Mouse (Mus musculus) CH12.LX (cell line): ENCODE measurements around the gene Rptn. TPM values are rescaled to one million over a fixed set of nuclear protein-coding genes. Genes with fewer than 3 reads are reported as not detected.

Source experiments
- DNase-seq: peaks from one replicate; pipeline ENCODE4 v3.0.0-alpha.2; 2013; ENCODE audit errors: extremely low read depth
- H3K27ac ChIP-seq: 2 replicates; pipeline ENCODE4 v1.5.1; 2012; ENCODE audit warnings: low read depth, mild to moderate bottlenecking, control low read depth, moderate library complexity; ENCODE audit not compliant: insufficient read depth
- H3K27me3 ChIP-seq: replicated peaks from 2 replicates; pipeline ENCODE3; 2012; ENCODE audit warnings: inconsistent platforms
- H3K36me3 ChIP-seq, 2 experiments: replicated peaks in 1 of 2; 2 replicates each; pipeline versions ENCODE3 to v1.6.1; 2012; ENCODE audit warnings: inconsistent platforms in 1 of 2, low read length in 1 of 2, mild to moderate bottlenecking in 1 of 2, mixed read lengths in 1 of 2, moderate library complexity in 1 of 2; ENCODE audit not compliant: control insufficient read depth in 1 of 2, insufficient read depth in 1 of 2
- H3K4me1 ChIP-seq, 2 experiments: 2 replicates each; pipeline ENCODE4 v1.6.1; 2012; ENCODE audit warnings: inconsistent platforms in 1 of 2, moderate library complexity in 1 of 2; ENCODE audit not compliant: insufficient read depth in 2 of 2, control insufficient read depth in 1 of 2
- H3K4me2 ChIP-seq: 2 replicates; pipeline ENCODE4 v1.6.1; 2012; ENCODE audit warnings: low read depth, mild to moderate bottlenecking, control low read depth; ENCODE audit not compliant: poor library complexity, insufficient read depth, severe bottlenecking
- H3K4me3 ChIP-seq, 3 experiments: fragments of 150-350 bp in 1 of 3; sonication (generic) in 1 of 3; replicated peaks in 1 of 3; 2 replicates each; pipeline versions ENCODE3 to v1.5.1; 2011 to 2012; ENCODE audit warnings: low read depth in 2 of 3, low read length in 2 of 3, mild to moderate bottlenecking in 2 of 3, moderate library complexity in 2 of 3, control low read depth in 1 of 3, improper control_type of control experiment in 1 of 3, inconsistent platforms in 1 of 3, mixed read lengths in 1 of 3; ENCODE audit not compliant: poor library complexity in 1 of 3
- H3K79me2 ChIP-seq: replicated peaks from 2 replicates; pipeline ENCODE4 v1.6.1; 2012; ENCODE audit warnings: mild to moderate bottlenecking, moderate library complexity; ENCODE audit not compliant: control insufficient read depth, poor library complexity, insufficient read depth, severe bottlenecking; ENCODE audit errors: extremely low read depth
- H3K9ac ChIP-seq: 2 replicates; pipeline ENCODE4 v1.6.1; 2012; ENCODE audit warnings: low read depth, mild to moderate bottlenecking, control low read depth, moderate library complexity; ENCODE audit not compliant: insufficient read depth
- H3K9me3 ChIP-seq: replicated peaks from 2 replicates; pipeline ENCODE3; 2012; ENCODE audit warnings: low read length, inconsistent platforms, mixed read lengths
- CHD1 ChIP-seq: IDR thresholded peaks from 2 replicates; pipeline ENCODE4 v1.6.1; 2012; ENCODE audit warnings: low read depth, low read length, improper control_type of control experiment, inconsistent platforms
- CHD2 ChIP-seq: IDR thresholded peaks from 2 replicates; pipeline ENCODE4 v1.6.1; 2011; ENCODE audit warnings: low read length, improper control_type of control experiment
- CTCF ChIP-seq, 2 experiments: IDR thresholded peaks in 1 of 2; conservative IDR thresholded peaks in 1 of 2; 2 replicates each; pipeline ENCODE4 v1.5.1; 2011 to 2012; ENCODE audit warnings: low read depth in 2 of 2, low read length in 2 of 2, improper control_type of control experiment in 1 of 2, inconsistent platforms in 1 of 2, mild to moderate bottlenecking in 1 of 2, moderate library complexity in 1 of 2
- ELF1 ChIP-seq: IDR thresholded peaks from 2 replicates; pipeline ENCODE4 v1.6.1; 2014; ENCODE audit warnings: low read depth, mild to moderate bottlenecking, inconsistent platforms, low read length, improper control_type of control experiment
- EP300 ChIP-seq: IDR thresholded peaks from 2 replicates; pipeline ENCODE4 v1.6.1; 2011; ENCODE audit warnings: low read length, improper control_type of control experiment
- ETS1 ChIP-seq: conservative IDR thresholded peaks from 2 replicates; pipeline ENCODE4 v1.6.1; 2012; ENCODE audit warnings: low read depth, mild to moderate bottlenecking, inconsistent platforms, low read length, improper control_type of control experiment, moderate library complexity
- GABPA ChIP-seq: IDR thresholded peaks from 2 replicates; pipeline ENCODE4 v1.6.1; 2012; ENCODE audit warnings: low read depth, low read length, improper control_type of control experiment, inconsistent platforms; ENCODE audit not compliant: insufficient replicate concordance
- HCFC1 ChIP-seq: IDR thresholded peaks from 2 replicates; pipeline ENCODE4 v1.6.1; 2012; ENCODE audit warnings: low read depth, mild to moderate bottlenecking, inconsistent platforms, low read length, improper control_type of control experiment
- IRF4 ChIP-seq: IDR thresholded peaks from 2 replicates; pipeline ENCODE4 v1.6.1; 2014; ENCODE audit warnings: low read depth, mild to moderate bottlenecking, inconsistent platforms, low read length, improper control_type of control experiment
- JUN ChIP-seq: IDR thresholded peaks from 2 replicates; pipeline ENCODE4 v1.6.1; 2011; ENCODE audit warnings: low read depth, mild to moderate bottlenecking, low read length, improper control_type of control experiment, moderate library complexity; ENCODE audit not compliant: insufficient read depth
- JUND ChIP-seq: conservative IDR thresholded peaks from 2 replicates; pipeline ENCODE4 v1.6.1; 2011; ENCODE audit warnings: low read depth, low read length, improper control_type of control experiment
- KAT2A ChIP-seq: IDR thresholded peaks from 2 replicates; pipeline ENCODE4 v1.6.1; 2012; ENCODE audit warnings: low read length, improper control_type of control experiment, inconsistent platforms; ENCODE audit not compliant: insufficient replicate concordance
- MAFK ChIP-seq: IDR thresholded peaks from 2 replicates; pipeline ENCODE4 v1.6.1; 2011; ENCODE audit warnings: low read length, improper control_type of control experiment; ENCODE audit not compliant: insufficient replicate concordance
- MAX ChIP-seq: IDR thresholded peaks from 2 replicates; pipeline ENCODE4 v1.6.1; 2011; ENCODE audit warnings: low read length, improper control_type of control experiment
- MAZ ChIP-seq: IDR thresholded peaks from 2 replicates; pipeline ENCODE4 v1.6.1; 2012; ENCODE audit warnings: low read depth, mild to moderate bottlenecking, inconsistent platforms, low read length, improper control_type of control experiment, moderate library complexity
- MEF2A ChIP-seq: IDR thresholded peaks from 2 replicates; pipeline ENCODE4 v1.6.1; 2014; ENCODE audit warnings: low read depth, mild to moderate bottlenecking, inconsistent platforms, low read length, improper control_type of control experiment, borderline replicate concordance
- NELFE ChIP-seq: IDR thresholded peaks from 2 replicates; pipeline ENCODE4 v1.6.1; 2011; ENCODE audit warnings: low read depth, low read length, improper control_type of control experiment
- RAD21 ChIP-seq: IDR thresholded peaks from 2 replicates; pipeline ENCODE4 v1.6.1; 2011; ENCODE audit warnings: low read depth, mild to moderate bottlenecking, low read length, improper control_type of control experiment, moderate library complexity
- RCOR1 ChIP-seq: conservative IDR thresholded peaks from 2 replicates; pipeline ENCODE4 v1.6.1; 2012; ENCODE audit warnings: low read depth, mild to moderate bottlenecking, inconsistent platforms, low read length, improper control_type of control experiment
- SIN3A ChIP-seq: IDR thresholded peaks from 2 replicates; pipeline ENCODE4 v1.6.1; 2012; ENCODE audit warnings: low read length, improper control_type of control experiment, inconsistent platforms
- TBP ChIP-seq: conservative IDR thresholded peaks from 2 replicates; pipeline ENCODE4 v1.6.1; 2011; ENCODE audit warnings: low read depth, low read length, improper control_type of control experiment
- TCF12 ChIP-seq: IDR thresholded peaks from 2 replicates; pipeline ENCODE4 v1.6.1; 2014; ENCODE audit warnings: low read depth, mild to moderate bottlenecking, inconsistent platforms, low read length, improper control_type of control experiment
- USF1 ChIP-seq: IDR thresholded peaks from 2 replicates; pipeline ENCODE4 v1.6.1; 2014; ENCODE audit warnings: low read depth, mild to moderate bottlenecking, inconsistent platforms, low read length, improper control_type of control experiment
- ZKSCAN1 ChIP-seq: IDR thresholded peaks from 2 replicates; pipeline ENCODE4 v1.6.1; 2012; ENCODE audit warnings: low read depth, inconsistent platforms, low read length, improper control_type of control experiment, borderline replicate concordance
- ZNF384 ChIP-seq: IDR thresholded peaks from 2 replicates; pipeline ENCODE4 v1.6.1; 2012; ENCODE audit warnings: low read depth, low read length, improper control_type of control experiment, inconsistent platforms
- dilution Hi-C: fragments of 300-500 bp; cut with MboI; formaldehyde crosslinking; loops from 2 replicates; pipeline ENCODE4 v1.14.3; 2020; ENCODE audit warnings: low sequenced_read_pairs; ENCODE audit not compliant: extremely low pct_unique_long_range_greater_than_20kb, extremely low pct_ligation_motif_present
- in situ Hi-C: fragments of 300-500 bp; cut with MboI; formaldehyde crosslinking; loops from 3 replicates; pipeline ENCODE4 v1.14.3; 2019; ENCODE audit warnings: low sequenced_read_pairs, low pct_ligation_motif_present, low pct_unique_long_range_greater_than_20kb, mixed read lengths
- polyA plus RNA-seq: library from polyadenylated mRNA; unstranded; fragments of >175 nt; gene quantifications from 2 replicates; pipeline ENCODE4 v1.2.1, GENCODE M21; 2012; ENCODE audit warnings: low read depth; ENCODE audit not compliant: insufficient read length
- total RNA-seq, 2 experiments: library from RNA; depleted of rRNA; stranded (reverse); fragments of 300-350 nt in 1 of 2; fragments of >200 nt in 1 of 2; gene quantifications; 2 replicates each; pipeline ENCODE4 v1.2.3; 2012 to 2014

Gene Rptn
- total and polyA plus RNA-seq, 3 experiments, result not detected

DNA sequence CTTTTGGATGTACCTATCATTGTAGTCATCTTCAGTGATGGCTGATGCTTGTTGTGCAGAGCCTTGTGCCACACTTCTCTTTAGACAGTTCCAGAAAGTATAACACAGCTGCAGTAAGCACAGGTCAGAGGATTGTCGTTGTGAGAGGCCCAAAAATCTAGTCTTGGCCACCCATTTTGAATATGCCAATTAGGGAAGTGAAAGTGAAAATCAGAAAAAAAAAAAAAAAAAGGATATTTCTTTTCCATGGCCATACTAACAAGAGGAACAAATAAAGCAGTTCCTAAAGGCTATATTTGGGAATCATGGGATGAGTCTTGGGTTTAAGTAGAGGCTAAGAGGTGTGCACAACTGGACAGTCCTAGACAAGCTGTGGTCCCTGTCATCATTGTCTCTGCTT, 18.3 kb upstream of the Rptn start:
- peaks cover 6 to 13% of the 10 kb centered on the region in 2 experiments; a peak in 3 of 4 replicates for H3K4me1 ChIP-seq
- H3K9me3 ChIP-seq, result no peaks in the 10 kb centered on the region
- no peaks in the 10 kb centered on the region for H3K36me3 ChIP-seq
- H3K79me2 ChIP-seq, result no peaks in the 10 kb centered on the region
- no peak overlapping the region for H3K4me2 ChIP-seq
- no peaks in the 10 kb centered on the region for H3K27me3 ChIP-seq
- no peak overlapping the region for H3K9ac ChIP-seq
- no peak overlapping the region for H3K4me3 ChIP-seq
- TF ChIP-seq CHD2, result no peak
- peak; percentile 72 for TF ChIP-seq IRF4
- no peak for TF ChIP-seq USF1
- peak; percentile 92 for TF ChIP-seq ZNF384
- TF ChIP-seq ELF1, result no peak
- no peak for TF ChIP-seq TCF12
- no peak for TF ChIP-seq TBP
- no peak for TF ChIP-seq NELFE
- TF ChIP-seq RAD21, result no peak
- TF ChIP-seq MAFK, result no peak
- no peak for TF ChIP-seq ETS1
- TF ChIP-seq JUND, result no peak
- no peak for TF ChIP-seq SIN3A
- no peak for TF ChIP-seq KAT2A
- no peak for TF ChIP-seq CHD1
- no peak for TF ChIP-seq RCOR1
- TF ChIP-seq HCFC1, result no peak
- no peak for TF ChIP-seq GABPA
- TF ChIP-seq ZKSCAN1, result no peak
- TF ChIP-seq JUN, result no peak
- TF ChIP-seq EP300, result peak; percentile 62
- TF ChIP-seq MAZ, result no peak
- TF ChIP-seq MEF2A, result no peak
- TF ChIP-seq, all 38 proteins: peak for 3
- DNase-seq, result peak; percentile 23
- dilution Hi-C loops (no loop called here), in situ Hi-C loops (no loop called here)
- H3K27ac ChIP-seq, result no peak overlapping the region

DNA sequence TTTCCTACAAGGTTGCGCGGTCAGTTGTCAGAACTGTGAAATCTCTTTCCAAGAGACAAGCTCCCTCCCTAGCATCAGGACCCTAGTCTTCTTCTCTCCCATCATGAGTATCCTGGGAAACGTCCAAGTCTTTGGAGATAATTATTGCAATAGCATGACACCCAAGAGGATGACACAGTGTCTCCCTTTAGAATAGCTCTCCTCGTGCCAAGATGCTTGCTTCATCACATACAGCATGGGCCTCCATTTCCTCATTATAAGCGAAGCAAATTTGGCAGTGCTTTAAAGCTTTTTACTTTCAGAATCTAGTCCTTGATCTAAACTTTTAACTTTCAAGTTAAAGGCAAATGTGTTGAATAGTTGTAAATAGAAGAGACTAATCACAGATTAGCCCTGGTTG, 17.9 kb upstream of the Rptn start:
- Histone ChIP-seq H3K27me3 (no peaks in the 10 kb centered on the region), H3K9ac (no peak overlapping the region), H3K4me2 (no peak overlapping the region), H3K36me3 (no peaks in the 10 kb centered on the region), H3K9me3 (no peaks in the 10 kb centered on the region), H3K4me1 (peaks cover 6 to 13% of the 10 kb centered on the region in 2 experiments; a peak in 3 of 4 replicates), H3K27ac (no peak overlapping the region), H3K4me3 (no peak overlapping the region), H3K79me2 (no peaks in the 10 kb centered on the region)
- TF ChIP-seq SIN3A, result no peak
- TF ChIP-seq RCOR1, result no peak
- no peak for TF ChIP-seq CTCF (conservative IDR thresholded peaks at IDR 0.05 in 1 of 2, IDR thresholded peaks at IDR 0.05 in 1 of 2; ENCODE audit: low read depth in 2 of 2, low read length in 2 of 2)
- no peak for TF ChIP-seq MEF2A
- TF ChIP-seq JUN, result no peak
- no peak for TF ChIP-seq MAX
- TF ChIP-seq JUND, result no peak
- TF ChIP-seq CHD2, result no peak
- no peak for TF ChIP-seq ELF1
- in situ Hi-C loops, result no loop called here
- dilution Hi-C loops, result no loop called here
- DNase-seq, result no peak
